Mouse (Mus musculus) limb, embryonic 10.5 days (tissue): Measurements from ENCODE around the gene Vmn1r54. TPM values are rescaled to one million over a fixed set of nuclear protein-coding genes. Genes with fewer than 3 reads are reported as not detected.

ENCODE experiments used
- DNase-seq: peaks from one replicate; pipeline ENCODE4 v3.0.0-alpha.2; 2017; ENCODE audit warnings: low spot score
- H3K27ac ChIP-seq: fragments of 300-500 bp; sonication (generic); 2 replicates; pipeline ENCODE4 v1.5.1; 2016; ENCODE audit warnings: mild to moderate bottlenecking
- H3K27me3 ChIP-seq: fragments of 300-500 bp; sonication (generic); 2 replicates; pipeline ENCODE4 v1.6.1; 2016; ENCODE audit warnings: low read depth, mild to moderate bottlenecking; ENCODE audit not compliant: poor library complexity, severe bottlenecking
- H3K36me3 ChIP-seq: fragments of 300-500 bp; sonication (generic); 2 replicates; pipeline ENCODE4 v1.6.1; 2016; ENCODE audit warnings: mild to moderate bottlenecking, moderate library complexity
- H3K4me1 ChIP-seq: fragments of 300-500 bp; sonication (generic); 2 replicates; pipeline ENCODE4 v1.6.1; 2016
- H3K4me3 ChIP-seq: fragments of 300-500 bp; sonication (generic); 2 replicates; pipeline ENCODE4 v1.5.1; 2016; ENCODE audit warnings: mild to moderate bottlenecking, moderate library complexity
- H3K9me3 ChIP-seq: fragments of 300-500 bp; sonication (generic); replicated peaks from 2 replicates; pipeline ENCODE4 v1.6.1; 2016; ENCODE audit warnings: mild to moderate bottlenecking
- WGBS: fragments of 180-500 bp; shearing (Covaris S2); methylation state at CpG from one replicate; pipeline ENCODE4 v1.1.7; 2016; 5-methylcytosine and 5-hydroxymethylcytosine counted together
- polyA plus RNA-seq: library from polyadenylated mRNA; unstranded; fragments of >200 nt; fragmentation: Nextera tagmentation; extraction: Ambion mirVana; gene quantifications from 2 replicates; pipeline ENCODE4 v1.2.1, GENCODE M21; 2016

Vmn1r54 gene
- polyA plus RNA-seq, 1 experiment from 2014 or later, result not detected

- Histone ChIP-seq H3K36me3 (no peaks in the 10 kb centered on the region), H3K4me3 (no peak overlapping the region), H3K4me1 (no peaks in the 10 kb centered on the region), H3K27ac (no peak overlapping the region), H3K9me3 (no peaks in the 10 kb centered on the region), H3K27me3 (peaks cover 3% of the 10 kb centered on the region; the same call in 1 of the 2 replicates)
- DNase-seq, result no peak
- 87% methylated on average over 2 of the region's 2 CpGs for WGBS
Measured at GRCm38 (mm10) chr6:90319019-90319418, 72.9 kb downstream of the Vmn1r54 start.

GRCm38 (mm10) chr6:90319475-90320191 is 73.5 kb downstream of the Vmn1r54 start:
- H3K4me3 ChIP-seq, result no peak overlapping the region
- peaks cover 9% of the 10 kb centered on the region; the same call in 1 of the 2 replicates for H3K27me3 ChIP-seq
- WGBS, result 72% methylated on average over 7 of the region's 7 CpGs
- H3K9me3 ChIP-seq, result no peaks in the 10 kb centered on the region
- no peak for DNase-seq
- H3K4me1 ChIP-seq, result no peaks in the 10 kb centered on the region
- no peak overlapping the region for H3K27ac ChIP-seq
- H3K36me3 ChIP-seq, result no peaks in the 10 kb centered on the region

DNA sequence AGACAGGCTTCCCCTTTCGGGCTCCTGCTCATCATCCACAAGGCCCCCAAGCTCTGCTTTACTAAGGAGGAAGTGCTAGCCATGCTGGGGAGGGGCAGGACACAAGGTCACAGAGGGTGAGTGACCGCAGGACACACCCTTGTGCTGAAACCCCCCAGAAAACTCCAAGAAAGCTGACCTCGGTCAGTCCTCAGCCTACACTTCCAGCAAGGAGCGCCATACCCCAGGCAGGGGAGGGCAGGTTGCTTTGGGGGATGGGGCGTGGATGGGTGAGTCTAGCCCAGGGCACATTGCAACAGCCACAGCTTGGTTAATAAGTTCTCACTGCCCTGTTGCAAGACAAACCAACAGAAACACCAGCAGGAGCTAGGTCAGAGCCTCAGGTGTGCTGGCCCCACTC is 74.3 kb downstream of the Vmn1r54 start:
- no peaks in the 10 kb centered on the region for H3K36me3 ChIP-seq
- peaks cover 17% of the 10 kb centered on the region; the same call in 1 of the 2 replicates for H3K27me3 ChIP-seq
- H3K4me1 ChIP-seq, result peaks cover 7% of the 10 kb centered on the region
- H3K4me3 ChIP-seq, result no peak overlapping the region
- 81% methylated on average over 5 of the region's 5 CpGs for WGBS
- no peak for DNase-seq
- no peak overlapping the region for H3K27ac ChIP-seq
- H3K9me3 ChIP-seq, result no peaks in the 10 kb centered on the region

Other genes starting within 250 kb of the Vmn1r54 start
- not detected in 2 replicates for gene Vmn1r47, start 230.2 kb upstream of the Vmn1r54 start, polyA plus RNA-seq
- not detected in 2 replicates for gene Vmn1r48, start 209.5 kb upstream of the Vmn1r54 start, polyA plus RNA-seq
- not detected in 2 replicates for gene Vmn1r49, start 167.8 kb upstream of the Vmn1r54 start, polyA plus RNA-seq
- gene Vmn1r50, start 144.9 kb upstream of the Vmn1r54 start, polyA plus RNA-seq, result not detected in 2 replicates
- not detected in 2 replicates for gene Vmn1r51, start 123.7 kb upstream of the Vmn1r54 start, polyA plus RNA-seq
- gene Vmn1r52, start 71.5 kb upstream of the Vmn1r54 start, polyA plus RNA-seq, result not detected in 2 replicates
- gene V1ra8, start 43.5 kb upstream of the Vmn1r54 start, polyA plus RNA-seq, result not detected in 2 replicates
- gene Vmn1r53, start 21.9 kb upstream of the Vmn1r54 start, polyA plus RNA-seq, result not detected in 2 replicates
- gene BC048671, start 54.9 kb downstream of the Vmn1r54 start, polyA plus RNA-seq, result not detected in 2 replicates
- gene Chst13, start 78.9 kb downstream of the Vmn1r54 start, polyA plus RNA-seq, result 0.09 TPM in 1 of 2 replicates, not detected in the other
- 0.15 and 0.16 TPM in 2 replicates for gene Uroc1, start 87.0 kb downstream of the Vmn1r54 start, polyA plus RNA-seq
- 6.1 and 6.4 TPM in 2 replicates for gene Zxdc, start 123.2 kb downstream of the Vmn1r54 start, polyA plus RNA-seq
- gene Cfap100, start 182.5 kb downstream of the Vmn1r54 start, polyA plus RNA-seq, result 0.30 and 0.64 TPM in 2 replicates
- 4.3 and 7.5 TPM in 2 replicates for gene Klf15, start 216.3 kb downstream of the Vmn1r54 start, polyA plus RNA-seq
- gene Aldh1l1, start 240.1 kb downstream of the Vmn1r54 start, polyA plus RNA-seq, result 1.6 and 1.7 TPM in 2 replicates